Mouse (Mus musculus): ENCODE measurements around the gene Trim71.

DNA sequence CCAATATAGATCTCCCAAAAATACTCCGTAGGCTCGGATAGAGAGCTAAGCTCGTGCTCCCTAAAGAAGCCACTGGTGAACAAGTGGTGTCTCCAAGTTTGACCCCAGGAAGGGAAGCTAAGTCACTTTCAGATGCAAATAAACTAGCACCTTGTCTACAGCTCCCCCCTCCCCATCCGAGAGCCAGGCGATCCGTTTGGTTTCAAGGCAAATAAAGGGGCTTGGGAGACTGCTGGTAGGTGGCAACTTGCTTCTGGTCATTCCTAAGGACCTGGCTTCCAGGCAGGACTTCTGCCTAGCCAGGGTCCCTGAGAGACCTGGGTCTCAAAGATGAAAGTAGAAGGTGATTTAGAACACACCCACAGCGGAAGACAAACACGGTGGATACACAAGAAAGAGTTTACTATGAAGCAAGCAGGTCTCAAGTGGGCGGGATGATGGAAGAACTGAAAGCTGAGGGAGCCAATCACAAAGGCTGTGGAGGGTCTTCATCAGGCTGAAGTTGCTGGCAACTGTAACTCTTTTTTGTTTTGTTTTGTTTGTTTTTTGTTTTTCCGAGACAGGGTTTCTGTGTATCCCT, 7.8 kb downstream of the Trim71 start:
- TF ChIP-seq CTCF (IDR thresholded peaks at IDR 0.05; ENCODE audit: low read depth), result no peak
- no peak for TF ChIP-seq EP300 (IDR thresholded peaks at IDR 0.05; ENCODE audit: low read depth)

All from liver, postnatal 0 days (tissue).